Mouse (Mus musculus): ENCODE measurements around the gene Ak3.

- TF ChIP-seq POLR2A (IDR thresholded peaks at IDR 0.05; ENCODE audit: low read depth, low read length) (no peak), CTCF (IDR thresholded peaks at IDR 0.05; ENCODE audit: extremely low read depth, insufficient read depth, insufficient read length, insufficient replicate concordance) (no peak)
Observed at GRCm38 (mm10) chr19:29009046-29009445, 38.7 kb downstream of the Ak3 start.
